Mouse (Mus musculus) lung, adult 2 months (tissue): Measurements from ENCODE around the gene Slc26a11.
A peak's percentile ranks its signal among the peaks of the same experiment; 100 is the strongest.

Experiments used
- CTCF ChIP-seq: fragments of 200-500 bp; IDR thresholded peaks from 2 replicates; pipeline ENCODE4 v1.5.1; 2011; ENCODE audit warnings: mild to moderate bottlenecking, low read length, control low read depth; ENCODE audit not compliant: insufficient read depth
- POLR2A ChIP-seq: fragments of 200-500 bp; IDR thresholded peaks from 2 replicates; pipeline ENCODE4 v1.6.1; 2011; ENCODE audit warnings: low read depth, mild to moderate bottlenecking, control low read depth, low read length, borderline replicate concordance; ENCODE audit errors: extremely low read depth

- no peak for TF ChIP-seq CTCF
- peak; percentile 26; the same call in 1 of the 2 replicates for TF ChIP-seq POLR2A
Measured at GRCm38 (mm10) chr11:119392001-119392614, 36.8 kb downstream of the Slc26a11 start.
